Mouse (Mus musculus): ENCODE results near the gene Rbm33. TPM values are rescaled to one million over a fixed set of nuclear protein-coding genes. Genes with fewer than 3 reads are reported as not detected.

Rbm33 gene
- total RNA-seq, 2 experiments from 2014 or later, result 81.4 to 86.4 TPM

DNA sequence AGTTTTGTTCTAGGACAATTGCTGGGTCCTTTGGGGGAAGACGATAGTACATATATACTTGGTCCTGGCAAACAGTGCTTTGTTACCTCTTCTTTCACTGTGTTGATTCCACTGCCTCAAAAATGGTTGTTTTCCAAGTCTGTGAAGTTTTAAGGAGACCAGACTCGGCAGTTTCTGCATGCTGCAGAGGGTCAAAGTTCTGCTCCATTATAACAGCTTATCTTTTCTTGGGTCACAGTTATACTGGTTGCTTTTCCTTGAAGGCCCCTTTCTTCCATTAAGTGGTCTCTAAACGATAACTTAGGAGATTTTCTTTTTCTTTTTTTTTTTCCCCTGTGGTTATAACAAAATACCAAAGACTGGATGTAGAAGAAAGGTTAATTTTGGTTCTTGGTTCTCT is 89.7 kb downstream of the Rbm33 start:
- no peak for DNase-seq (ENCODE audit: low spot score in 2 of 2)

DNA sequence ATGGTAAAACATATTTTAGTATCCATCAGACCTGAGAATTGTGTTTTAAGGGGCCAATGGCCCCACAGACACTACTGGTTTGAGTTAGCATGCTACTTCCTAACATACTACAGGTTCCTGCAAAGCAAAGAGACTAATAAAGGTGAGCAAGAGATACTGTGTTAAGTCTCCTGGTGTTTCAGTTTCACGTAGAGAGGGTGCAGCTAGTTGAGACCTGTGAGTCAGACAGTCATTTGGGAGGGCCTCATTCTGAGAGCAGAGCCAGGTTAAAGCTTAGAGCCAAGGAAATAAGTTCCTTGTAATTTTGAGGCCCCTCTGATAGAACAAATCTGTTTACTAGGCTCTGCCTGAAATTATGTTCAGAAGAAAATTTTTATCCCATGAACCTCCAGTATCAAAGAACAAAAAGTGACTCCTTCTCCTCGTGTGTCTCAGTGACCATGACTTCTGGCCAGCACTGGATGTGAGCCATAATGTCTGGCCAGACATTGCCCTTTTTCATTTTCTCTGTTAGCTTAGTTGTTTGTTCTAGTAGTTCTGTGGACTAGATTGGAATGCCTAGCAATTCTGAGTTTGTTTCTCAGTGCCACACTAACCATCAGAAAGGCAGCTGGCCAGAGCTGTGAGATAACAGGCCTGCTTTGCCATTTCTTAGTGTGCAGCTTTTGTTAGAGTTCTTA is 95.2 kb downstream of the Rbm33 start:
- DNase-seq (ENCODE audit: low spot score in 2 of 2), result no peak

DNA sequence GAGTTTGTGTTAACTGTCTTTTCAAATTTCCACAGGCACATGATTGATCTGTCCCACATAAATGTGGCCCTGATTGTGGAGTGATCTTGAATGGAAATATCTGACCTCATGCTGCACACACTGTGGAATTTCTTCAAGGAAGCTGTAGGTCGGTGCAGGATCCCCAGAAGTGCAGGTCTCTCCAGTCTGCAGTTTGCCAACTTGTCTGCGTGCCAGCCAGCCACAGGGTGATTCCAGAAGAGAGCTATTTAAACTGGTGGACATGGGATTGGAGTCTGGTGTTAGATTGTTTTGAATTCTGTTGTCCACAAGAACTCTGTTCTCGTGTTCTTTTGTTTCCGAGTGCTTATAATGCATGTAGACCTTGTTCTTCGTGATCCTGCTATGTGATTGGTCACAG is 96.6 kb downstream of the Rbm33 start:
- DNase-seq (ENCODE audit: low spot score in 2 of 2), result no peak

DNA sequence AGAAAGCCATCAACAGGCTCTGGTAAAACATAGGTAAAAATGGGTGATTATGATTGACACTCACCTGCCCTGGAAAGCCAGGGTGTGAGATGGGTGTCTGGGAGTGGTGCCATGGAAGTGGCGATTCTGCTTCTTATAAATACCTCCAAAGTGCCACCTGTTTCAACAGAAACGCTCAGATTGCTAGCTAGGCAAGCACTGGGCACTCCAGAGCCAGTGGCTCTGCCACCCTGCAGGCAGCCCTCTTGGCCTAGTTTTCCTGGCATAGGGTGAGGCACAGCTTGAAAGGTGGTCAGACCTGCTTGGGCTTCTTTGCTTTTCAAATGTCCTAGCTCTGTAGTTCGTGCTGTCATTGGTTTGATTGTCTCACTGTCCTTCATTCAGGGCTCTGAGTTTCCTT is 97.2 kb downstream of the Rbm33 start:
- DNase-seq (ENCODE audit: low spot score in 2 of 2), result no peak

DNA sequence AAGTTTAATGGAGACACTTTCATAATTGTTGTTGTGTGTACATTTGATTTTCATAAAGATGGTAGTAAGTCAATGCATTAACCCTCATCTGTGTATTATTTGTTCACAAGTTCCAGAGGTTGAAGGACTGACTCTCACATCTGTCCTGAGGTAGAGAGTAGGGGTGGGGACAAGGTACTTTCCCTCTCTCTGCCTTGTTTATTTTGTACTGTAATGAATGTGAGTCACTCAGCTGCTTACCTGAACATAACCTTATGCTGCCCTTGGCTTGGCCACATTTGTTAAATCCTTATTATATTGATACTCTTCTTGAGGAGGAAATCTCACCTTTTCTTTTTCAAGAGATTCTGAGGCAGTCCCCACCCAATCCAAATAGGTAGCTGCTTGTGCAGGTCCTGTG is 99.1 kb downstream of the Rbm33 start:
- no peak for DNase-seq (ENCODE audit: low spot score in 2 of 2)

DNA sequence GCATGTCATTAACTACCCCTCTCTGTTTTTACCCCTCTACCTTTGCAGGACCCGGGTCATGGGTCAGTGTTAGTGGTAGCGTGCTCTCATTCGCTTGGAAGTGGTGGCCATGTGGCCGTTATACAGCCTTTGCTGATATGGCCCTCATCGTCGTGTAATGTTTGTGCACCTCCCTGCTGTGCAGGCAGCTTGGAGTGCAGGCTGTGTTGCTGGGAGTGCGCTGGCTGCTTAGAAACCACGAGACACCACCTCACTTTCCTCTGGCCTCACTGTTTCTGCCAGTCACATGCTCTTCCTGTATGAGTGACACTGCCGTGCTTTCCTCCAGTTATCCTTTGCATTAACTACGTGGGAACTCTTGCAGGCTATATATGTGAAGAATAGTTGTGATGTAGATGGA is 101.8 kb downstream of the Rbm33 start:
- no peak for DNase-seq (ENCODE audit: low spot score in 2 of 2)

DNA sequence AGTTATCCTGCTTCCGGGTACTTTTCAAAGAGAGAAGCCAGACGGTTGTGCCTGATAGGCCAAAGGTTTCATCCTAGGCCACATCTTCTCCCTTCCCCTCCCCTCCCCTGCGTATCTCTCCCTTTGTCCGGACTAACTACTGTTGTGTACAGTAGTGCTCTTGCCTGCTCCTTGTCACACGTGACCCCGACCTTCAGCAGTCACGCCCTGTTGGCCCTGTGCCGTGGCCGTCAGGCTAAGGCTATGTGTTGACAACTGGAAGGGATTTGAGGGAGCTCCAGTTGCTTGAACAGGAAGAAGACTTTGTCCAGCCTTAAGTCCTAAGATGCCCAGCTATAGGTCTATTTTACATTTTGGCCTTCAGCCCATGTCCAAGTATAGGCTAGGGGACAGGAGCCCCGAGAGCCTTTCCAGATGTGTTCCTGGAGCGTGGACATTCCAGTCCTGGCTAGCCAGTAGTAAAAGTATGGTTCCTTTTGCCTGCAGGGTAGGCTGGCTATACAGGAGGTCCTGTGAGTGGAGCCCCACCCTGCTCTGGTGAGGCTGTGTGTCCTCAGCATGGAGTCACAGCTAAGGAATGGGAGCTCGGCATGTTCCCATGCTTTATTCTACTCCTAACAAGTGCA is 102.8 kb downstream of the Rbm33 start:
- no peak for DNase-seq (ENCODE audit: low spot score in 2 of 2)

DNA sequence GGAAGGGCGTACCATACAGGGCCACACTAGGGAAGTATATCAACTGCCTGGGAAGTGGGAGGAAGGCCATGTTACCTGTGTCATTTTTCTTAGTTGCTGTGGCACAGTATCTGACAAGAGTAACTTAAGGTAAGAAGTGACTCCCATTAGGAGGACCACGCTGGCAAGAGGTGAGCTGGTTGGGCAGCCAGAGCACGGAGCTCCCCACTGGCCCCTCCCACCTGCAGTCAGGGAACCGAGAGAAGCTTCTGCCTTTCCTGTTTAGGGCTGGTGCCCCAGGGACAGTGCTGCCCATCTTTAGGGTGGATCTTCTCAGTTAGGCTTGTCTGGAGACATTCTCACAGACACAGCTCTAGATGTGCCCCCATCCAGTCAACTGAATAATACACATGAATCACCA is 106.9 kb downstream of the Rbm33 start:
- DNase-seq (ENCODE audit: low spot score in 2 of 2), result no peak

DNA sequence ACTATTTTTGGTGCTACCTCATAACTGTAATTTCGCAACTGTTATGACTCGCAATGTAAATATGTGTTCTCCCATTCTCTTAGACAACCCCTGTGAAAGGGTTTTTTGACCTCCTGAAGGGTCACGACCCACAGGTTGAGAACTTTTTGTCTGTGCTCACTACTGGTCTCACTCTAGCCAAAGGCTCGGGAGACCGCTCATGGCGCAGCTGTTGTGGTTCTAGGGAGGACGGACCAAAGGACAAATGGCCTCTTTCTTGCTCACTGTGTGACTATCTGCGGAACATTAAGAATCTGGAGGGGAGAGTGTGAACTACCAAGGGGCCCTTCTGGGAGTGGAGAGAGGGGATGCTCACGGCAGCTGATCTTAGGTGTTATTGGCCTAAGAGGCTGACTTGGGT is 109.0 kb downstream of the Rbm33 start:
- DNase-seq (ENCODE audit: low spot score in 2 of 2), result no peak

DNA sequence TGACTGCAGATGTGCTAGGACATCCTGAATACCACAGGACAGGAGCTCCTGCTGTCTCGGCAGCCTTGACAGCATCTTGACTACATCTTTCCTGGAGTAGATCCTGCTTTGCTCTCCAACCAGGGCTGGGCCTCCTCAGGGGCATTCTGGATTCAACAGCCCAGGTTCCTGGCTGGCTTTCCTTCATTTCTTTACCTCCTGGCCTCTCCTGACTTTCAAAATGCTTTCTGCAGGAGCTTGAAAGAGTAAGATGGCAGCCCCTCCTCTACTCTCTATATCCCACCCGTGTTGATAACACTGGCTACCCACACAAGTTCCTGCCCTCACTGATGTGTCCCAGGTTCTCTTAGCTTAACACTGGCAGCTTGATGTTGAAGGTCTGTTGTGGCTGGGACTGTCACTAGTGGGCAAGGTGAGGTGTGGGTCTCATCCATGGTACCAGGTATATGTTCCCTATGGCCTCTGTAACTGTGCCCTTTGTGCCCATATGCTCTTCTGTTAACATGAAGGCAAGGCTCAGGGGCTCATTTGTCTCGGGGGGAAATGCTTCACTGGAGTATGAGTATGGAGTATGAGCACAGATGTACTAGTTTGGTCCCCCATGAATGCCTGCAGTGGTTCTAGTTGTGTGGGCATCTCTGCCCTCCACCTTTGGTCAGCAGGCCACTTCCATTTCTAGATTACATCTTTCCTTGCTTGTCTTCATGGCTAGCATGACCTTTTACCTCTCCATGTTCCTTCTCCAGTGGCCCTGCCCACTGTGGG is 133.4 kb downstream of the Rbm33 start:
- no peak for DNase-seq (ENCODE audit: low spot score in 2 of 2)

DNA sequence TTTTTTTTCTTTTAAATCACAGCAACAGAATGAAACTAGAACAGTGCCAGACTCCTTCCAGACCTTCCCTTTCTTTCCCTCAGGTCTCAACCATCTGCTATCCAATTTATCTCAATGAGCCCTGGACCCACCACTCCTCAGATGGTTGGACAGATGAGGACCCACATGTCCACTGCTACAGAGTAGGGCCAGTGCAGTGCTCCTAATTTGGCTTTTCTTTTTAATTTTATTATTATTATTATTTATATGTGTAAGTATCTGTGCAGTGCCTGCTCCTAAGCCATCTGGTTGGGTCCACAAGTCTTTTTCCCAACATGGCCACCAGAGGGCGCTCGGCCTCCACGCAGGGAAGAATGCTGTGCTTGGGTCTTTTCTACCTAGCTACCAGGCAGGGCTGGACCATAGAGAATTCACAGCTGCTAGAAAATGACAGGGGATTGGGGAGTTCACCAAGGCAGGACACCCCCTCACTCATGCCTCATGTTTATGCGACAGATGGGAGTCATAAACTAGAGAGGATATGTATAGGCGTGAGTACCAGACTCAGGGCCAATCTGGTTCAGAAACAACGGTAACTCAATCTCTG is 134.2 kb downstream of the Rbm33 start:
- peak; percentile 74 to 75 for DNase-seq (ENCODE audit: low spot score in 2 of 2)

DNA sequence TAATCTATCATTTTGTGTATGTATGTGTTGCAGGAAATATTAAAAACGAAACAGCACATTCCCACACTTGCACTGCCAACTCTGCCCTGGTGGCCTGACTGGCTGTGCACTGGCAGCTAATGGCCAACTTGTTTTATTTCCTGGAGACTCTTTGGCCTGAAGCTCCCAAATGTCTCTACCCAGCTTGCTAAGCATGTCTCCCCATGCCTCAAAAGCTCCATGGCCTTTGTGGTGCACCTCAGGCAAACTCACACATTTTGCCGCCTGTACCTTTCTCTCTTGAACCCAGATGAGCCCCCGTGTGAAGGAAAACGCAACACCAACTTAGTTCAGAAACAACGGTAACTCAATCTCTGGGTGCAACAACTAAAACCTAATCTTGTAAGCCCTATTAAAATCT is 136.2 kb downstream of the Rbm33 start:
- DNase-seq (ENCODE audit: low spot score in 2 of 2), result no peak

DNA sequence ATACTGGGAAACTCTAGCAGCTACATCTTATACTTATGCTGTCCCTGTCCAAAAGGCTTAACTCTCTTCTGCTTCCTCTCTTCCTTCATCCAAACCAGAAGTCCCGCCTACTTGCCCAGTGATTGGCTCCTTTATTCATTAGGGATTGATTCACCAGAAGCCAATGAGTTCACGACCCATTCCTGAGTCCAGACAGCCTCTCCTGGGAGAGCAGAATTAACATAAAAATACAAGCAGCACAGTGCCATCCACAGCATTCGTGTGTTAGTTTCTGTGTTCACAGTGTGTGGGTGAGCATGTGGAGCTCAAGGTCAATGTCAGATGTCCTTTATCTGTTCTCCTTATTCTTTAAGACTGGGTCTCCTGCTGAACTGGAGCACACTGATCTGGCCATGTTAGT is 136.6 kb downstream of the Rbm33 start:
- no peak for DNase-seq (ENCODE audit: low spot score in 2 of 2)

DNA sequence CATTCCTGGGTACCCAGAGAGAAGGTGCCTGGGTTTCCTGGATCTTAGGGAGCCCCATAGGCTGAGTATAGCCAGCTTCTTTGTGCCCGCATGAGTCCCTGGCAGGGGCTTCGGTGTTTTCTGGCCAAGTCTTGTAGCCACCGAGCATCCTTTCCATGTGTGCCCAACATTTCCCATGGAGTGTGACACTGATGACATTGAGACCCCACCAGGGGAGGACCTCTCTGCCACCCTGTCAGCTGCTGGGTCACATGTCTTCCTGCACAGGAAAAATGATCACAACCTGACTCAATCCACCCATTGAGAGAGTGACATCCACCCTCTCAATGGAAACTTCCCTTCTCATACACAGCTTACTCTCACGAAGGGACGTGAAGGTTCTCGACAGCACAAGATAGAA is 137.6 kb downstream of the Rbm33 start:
- DNase-seq (ENCODE audit: low spot score in 2 of 2), result no peak

DNA sequence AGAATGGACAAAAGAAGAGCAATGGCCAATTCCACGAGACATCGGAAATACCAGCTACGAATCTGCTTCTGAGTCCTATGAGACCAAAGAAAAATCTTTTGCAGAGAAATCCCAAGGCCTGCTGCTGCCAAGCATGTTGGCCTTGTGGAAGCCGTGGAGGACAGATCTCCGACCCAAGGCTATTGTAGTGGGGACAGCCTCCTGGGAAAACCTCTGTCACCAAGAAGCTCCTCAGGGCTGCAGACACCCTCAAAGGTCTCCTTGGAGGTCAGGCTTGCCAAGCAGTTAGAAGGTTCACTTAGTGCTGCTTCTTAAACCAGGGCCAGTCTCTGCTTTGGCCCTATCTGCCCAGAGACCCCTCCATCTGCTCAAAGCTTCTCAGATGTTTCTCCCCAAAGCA is 138.8 kb downstream of the Rbm33 start:
- DNase-seq (ENCODE audit: low spot score in 2 of 2), result no peak

DNA sequence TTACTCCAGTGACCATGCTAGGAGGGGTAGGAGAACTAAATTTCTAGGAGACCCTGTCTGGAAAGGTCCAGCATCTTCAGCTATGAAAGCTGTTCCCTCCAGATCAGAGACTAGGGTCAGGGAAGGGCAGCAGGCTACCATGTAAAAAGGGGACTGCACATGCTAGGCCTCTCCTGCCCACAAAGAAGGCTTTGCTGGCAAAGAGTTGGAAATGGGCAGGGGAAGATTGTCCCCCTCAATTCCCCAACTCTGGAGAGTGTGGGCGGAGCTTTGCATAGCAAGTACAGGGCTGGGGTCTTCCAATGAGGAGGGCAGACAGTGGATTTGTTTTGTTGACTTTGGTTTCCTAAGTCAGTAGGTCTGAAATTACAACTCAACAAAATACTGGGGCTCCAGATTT is 139.4 kb downstream of the Rbm33 start:
- DNase-seq (ENCODE audit: low spot score in 2 of 2), result peak in 1 of 2 experiments; percentile 2

DNA sequence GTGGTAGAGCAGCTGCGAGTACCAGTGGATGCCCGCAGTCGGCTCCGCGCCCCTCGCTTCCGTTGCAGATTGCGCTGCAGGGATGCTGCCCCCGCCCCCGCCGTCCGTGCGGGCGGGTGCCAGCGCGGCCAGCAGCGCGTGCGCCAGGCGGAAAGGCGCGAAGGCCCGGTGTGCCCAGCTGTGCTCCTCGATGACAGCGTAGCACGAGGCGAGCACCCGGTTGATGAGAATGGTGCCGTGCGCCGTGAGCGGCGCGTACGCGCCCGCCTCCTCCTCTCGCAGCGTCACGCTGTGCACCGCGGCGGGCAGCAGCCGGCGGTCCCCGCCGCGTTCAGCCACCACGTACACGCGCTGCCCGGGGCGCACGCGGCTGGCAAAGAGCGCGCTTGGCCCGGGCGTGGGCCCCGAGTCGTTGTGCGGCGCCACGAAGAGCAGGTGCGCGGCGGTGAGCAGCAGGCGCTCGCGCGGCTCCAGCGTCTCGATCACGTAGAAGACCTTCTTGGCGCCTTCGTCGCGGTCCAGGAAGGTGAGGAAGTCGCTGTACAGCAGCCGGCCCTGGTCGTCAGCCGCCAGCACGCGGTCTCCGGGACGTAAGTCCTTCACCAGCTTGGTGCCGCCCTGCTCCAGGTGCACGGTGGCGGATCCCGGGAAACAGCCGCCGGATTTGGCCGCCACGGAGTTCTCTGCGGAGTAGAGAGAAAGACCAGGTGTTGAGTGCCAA is 141.2 kb downstream of the Rbm33 start:
- no peak for DNase-seq (ENCODE audit: low spot score in 2 of 2)

DNA sequence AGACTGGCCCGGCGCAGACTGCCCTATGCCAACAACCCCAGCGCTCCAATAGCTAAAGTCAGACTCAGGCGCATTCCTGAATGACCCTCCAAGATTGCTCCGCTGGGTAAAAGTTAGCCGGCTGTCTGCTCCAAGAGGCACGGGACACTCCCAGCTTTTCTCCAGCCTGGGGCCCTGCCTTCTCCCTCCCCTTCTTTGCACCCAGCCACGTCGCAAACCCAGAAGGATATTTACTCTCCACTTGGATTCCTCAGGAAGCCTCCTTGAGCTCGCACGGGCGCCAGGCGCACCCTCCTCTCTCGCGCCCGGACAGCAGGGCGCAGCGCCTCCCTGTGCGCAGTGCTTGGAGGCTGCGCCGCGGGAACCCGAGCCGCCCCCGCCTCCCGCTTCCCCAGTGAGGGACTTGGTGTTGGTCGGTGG is 141.9 kb downstream of the Rbm33 start:
- no peak for DNase-seq (ENCODE audit: low spot score in 2 of 2)

DNA sequence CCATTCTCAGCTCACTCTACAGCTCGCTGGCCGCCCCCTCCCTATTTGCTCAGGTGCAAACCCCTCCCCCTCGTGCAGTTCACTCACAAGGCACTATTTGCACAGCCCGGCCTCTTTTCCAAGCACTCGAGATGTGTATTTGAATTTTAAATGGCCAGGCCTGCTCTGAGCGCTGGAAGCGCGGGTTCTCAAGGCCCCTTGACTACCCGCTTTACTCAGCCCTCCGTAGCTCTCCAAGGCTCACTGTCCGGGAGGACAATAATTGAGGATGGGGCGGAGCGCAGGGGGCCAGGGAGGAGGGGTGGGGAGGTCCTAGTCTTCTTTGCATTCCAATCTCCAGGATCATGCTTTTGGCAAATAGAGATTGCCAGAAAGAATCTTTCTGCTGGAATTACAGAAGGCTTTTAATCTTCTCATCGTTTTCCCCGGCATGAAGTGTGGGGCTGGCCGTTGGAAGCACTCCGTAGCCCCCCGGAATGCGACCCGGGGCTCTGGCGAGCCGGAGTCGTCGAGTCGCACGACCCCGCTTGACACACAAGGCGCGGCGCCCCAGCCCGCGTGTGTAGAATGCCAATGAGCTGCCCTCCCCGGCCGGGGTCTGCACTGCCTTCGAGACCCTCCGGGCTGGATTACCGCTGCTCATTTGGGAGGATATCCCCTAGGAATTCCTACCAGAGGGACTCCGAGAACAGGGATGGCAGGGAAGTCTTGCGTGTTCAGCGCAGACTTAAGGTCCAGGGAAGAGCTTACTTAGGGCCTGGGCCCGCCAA is 142.7 kb downstream of the Rbm33 start:
- no peak for DNase-seq (ENCODE audit: low spot score in 2 of 2)

DNA sequence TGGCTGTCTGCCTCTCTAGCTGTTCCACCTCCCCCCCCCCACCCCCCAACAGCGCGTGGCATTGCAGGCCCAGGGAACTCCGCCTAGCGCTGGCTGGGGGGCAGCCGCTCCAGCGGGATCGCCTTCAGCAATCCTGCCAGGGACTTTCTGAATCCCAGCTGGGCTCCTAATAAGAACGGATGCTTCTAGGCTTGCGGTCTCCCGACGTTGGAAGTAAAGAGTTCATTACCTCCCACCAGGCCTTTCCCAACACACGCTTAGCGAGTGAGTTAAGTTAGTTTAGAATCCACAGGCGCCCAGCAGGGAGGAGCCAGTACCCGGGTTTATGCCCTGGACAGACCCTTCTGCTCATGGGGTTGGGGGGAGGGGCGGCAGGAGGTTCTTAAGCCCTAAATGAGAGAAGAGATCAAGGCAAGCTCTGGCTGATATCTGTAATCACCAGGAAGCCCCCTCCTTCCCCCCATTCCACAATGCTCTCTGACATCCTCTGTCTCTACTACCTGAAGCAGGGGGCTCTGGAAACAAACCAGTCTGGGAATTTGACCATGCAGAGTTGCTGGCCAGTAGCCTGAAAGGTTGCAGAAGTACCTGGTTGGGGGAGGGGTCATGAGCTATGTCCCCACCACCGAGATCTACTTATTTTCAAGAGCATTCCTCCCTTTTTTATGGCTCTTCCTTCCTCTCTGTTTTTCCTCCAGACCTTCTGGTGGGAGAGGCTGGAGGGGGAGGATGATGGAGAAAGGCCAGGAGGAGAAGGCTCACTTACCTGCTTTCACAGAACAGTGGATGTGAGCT is 143.8 kb downstream of the Rbm33 start:
- no peak for DNase-seq (ENCODE audit: low spot score in 2 of 2)
